Mouse (Mus musculus): ENCODE results near the gene 2310011J03Rik. TPM values are rescaled to one million over a fixed set of nuclear protein-coding genes. Genes with fewer than 3 reads are reported as not detected.

2310011J03Rik gene
- 45.1 and 46.7 TPM in 2 replicates for polyA plus RNA-seq (2012; rRNA removed)
- 45.1 and 46.1 TPM in 2 replicates for polyA plus RNA-seq (2014; fragmentation: Nextera tagmentation; extraction: Ambion mirVana)

GRCm38 (mm10) chr10:80320340-80320760 is at the start of gene 2310011J03Rik:
Gene 2310011J03Rik, minus strand, starts transcription at chr10:80320537.
- peak within 1 kb of the TSS; percentile 78 for H3K4me3 ChIP-seq (replicated peaks; ENCODE audit: low read length)
- ATAC-seq (ENCODE audit: low FRiP score, low read depth) (peak; percentile 79), DNase-seq (ENCODE audit: low spot score) (peak; percentile 92)
- peak within 1 kb of the TSS; percentile 71 for H3K9ac ChIP-seq (ENCODE audit: low read depth, low read length, severe bottlenecking)
- peak within 1 kb of the TSS; percentile 64 for H3K4me2 ChIP-seq (replicated peaks; ENCODE audit: low read depth, low read length, severe bottlenecking)
- peaks cover 10% of the 10 kb centered on the region; the same call in 1 of the 2 replicates for H3K4me1 ChIP-seq (ENCODE audit: control insufficient read depth, insufficient read depth, low read length)
- no peak; the same call in 1 of the 2 replicates for TF ChIP-seq POLR2A (IDR thresholded peaks at IDR 0.05; ENCODE audit: borderline replicate concordance, extremely low read depth, insufficient read depth, insufficient read length)
- WGBS = under 1% methylated on average over 34 of the region's 34 CpGs
- H3K36me3 ChIP-seq (ENCODE audit: control insufficient read depth, insufficient read depth, low read length) = peaks cover 17% of the 10 kb centered on the region; the same call in 1 of the 2 replicates
- H3K27me3 ChIP-seq (ENCODE audit: control insufficient read depth, insufficient read depth, low read length) = peaks cover 17% of the 10 kb centered on the region
- no peaks in the 10 kb centered on the region for H3K9me3 ChIP-seq (ENCODE audit: control insufficient read depth, low read length)
- H3K27ac ChIP-seq (replicated peaks; ENCODE audit: low read depth, low read length) = peak within 1 kb of the TSS; percentile 58

- ATAC-seq (ENCODE audit: low FRiP score, low read depth) (no peak), DNase-seq (ENCODE audit: low spot score) (no peak)
- Histone ChIP-seq H3K4me1 (ENCODE audit: control insufficient read depth, insufficient read depth, low read length) (peaks cover 7% of the 10 kb centered on the region), H3K4me3 (replicated peaks; ENCODE audit: low read length) (no peak overlapping the region), H3K36me3 (ENCODE audit: control insufficient read depth, insufficient read depth, low read length) (no peaks in the 10 kb centered on the region), H3K9ac (ENCODE audit: low read depth, low read length, severe bottlenecking) (no peak overlapping the region), H3K27ac (replicated peaks; ENCODE audit: low read depth, low read length) (no peak overlapping the region), H3K27me3 (ENCODE audit: control insufficient read depth, insufficient read depth, low read length) (no peaks in the 10 kb centered on the region), H3K9me3 (ENCODE audit: control insufficient read depth, low read length) (no peaks in the 10 kb centered on the region), H3K4me2 (replicated peaks; ENCODE audit: low read depth, low read length, severe bottlenecking) (no peak overlapping the region)
- no peak for TF ChIP-seq POLR2A (IDR thresholded peaks at IDR 0.05; ENCODE audit: borderline replicate concordance, extremely low read depth, insufficient read depth, insufficient read length)
- 89% methylated on average over 6 of the region's 6 CpGs for WGBS
Observed at GRCm38 (mm10) chr10:80368392-80368791, 48.1 kb upstream of the 2310011J03Rik start.

DNA sequence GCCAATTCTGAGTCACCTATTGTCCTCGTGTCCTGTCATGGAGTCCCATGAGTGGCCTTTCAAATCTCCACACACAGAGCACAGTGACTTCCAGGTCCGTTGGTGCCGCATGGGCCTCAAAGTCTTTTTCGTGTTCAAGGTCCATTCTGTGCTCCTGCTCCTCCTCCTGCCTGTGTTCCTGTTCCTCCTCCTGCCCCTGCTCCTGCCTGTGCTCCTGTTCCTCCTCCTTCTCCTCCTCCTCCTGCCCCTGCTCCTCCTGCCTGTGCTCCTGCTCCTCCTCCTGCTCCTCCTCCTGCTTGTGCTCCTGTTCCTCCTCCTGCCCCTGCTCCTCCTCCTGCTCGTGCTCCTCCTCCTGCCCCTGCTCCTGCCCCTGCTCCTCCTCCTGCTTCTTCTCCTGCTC is 47.6 kb upstream of the 2310011J03Rik start:
- no peak overlapping the region for H3K9ac ChIP-seq (ENCODE audit: low read depth, low read length, severe bottlenecking)
- no peak overlapping the region for H3K4me2 ChIP-seq (replicated peaks; ENCODE audit: low read depth, low read length, severe bottlenecking)
- DNase-seq (ENCODE audit: low spot score) (no peak), ATAC-seq (ENCODE audit: low FRiP score, low read depth) (no peak)
- H3K36me3 ChIP-seq (ENCODE audit: control insufficient read depth, insufficient read depth, low read length) = no peaks in the 10 kb centered on the region
- H3K27me3 ChIP-seq (ENCODE audit: control insufficient read depth, insufficient read depth, low read length) = no peaks in the 10 kb centered on the region
- TF ChIP-seq POLR2A (IDR thresholded peaks at IDR 0.05; ENCODE audit: borderline replicate concordance, extremely low read depth, insufficient read depth, insufficient read length) = no peak
- no peak overlapping the region for H3K27ac ChIP-seq (replicated peaks; ENCODE audit: low read depth, low read length)
- H3K4me3 ChIP-seq (replicated peaks; ENCODE audit: low read length) = no peak overlapping the region
- no peaks in the 10 kb centered on the region for H3K9me3 ChIP-seq (ENCODE audit: control insufficient read depth, low read length)
- WGBS = 47% methylated on average over 5 of the region's 5 CpGs
- peaks cover 7% of the 10 kb centered on the region for H3K4me1 ChIP-seq (ENCODE audit: control insufficient read depth, insufficient read depth, low read length)

DNA sequence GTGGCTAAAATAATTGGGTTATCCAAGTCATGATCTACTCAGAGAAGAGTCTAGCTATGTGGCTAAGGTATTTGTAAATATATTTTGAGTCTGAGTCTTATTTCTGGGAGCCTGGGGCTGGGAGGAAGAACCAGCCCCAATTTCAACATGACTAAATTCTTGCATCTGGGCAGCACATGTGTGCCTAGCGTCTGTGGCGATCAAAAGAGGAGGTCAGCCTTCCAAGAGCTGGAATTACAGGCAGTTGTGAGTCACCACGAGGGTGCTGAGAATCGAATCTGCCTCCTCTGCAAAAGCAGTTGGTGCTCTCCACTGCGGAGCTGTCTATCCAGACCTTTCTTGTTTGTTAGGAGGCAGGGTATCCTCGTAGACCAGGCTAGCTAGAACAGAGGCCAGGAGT is 45.4 kb upstream of the 2310011J03Rik start:
- no peak for TF ChIP-seq POLR2A (IDR thresholded peaks at IDR 0.05; ENCODE audit: borderline replicate concordance, extremely low read depth, insufficient read depth, insufficient read length)
- Histone ChIP-seq H3K4me3 (replicated peaks; ENCODE audit: low read length) (no peak overlapping the region), H3K4me1 (ENCODE audit: control insufficient read depth, insufficient read depth, low read length) (no peaks in the 10 kb centered on the region), H3K36me3 (ENCODE audit: control insufficient read depth, insufficient read depth, low read length) (no peaks in the 10 kb centered on the region), H3K4me2 (replicated peaks; ENCODE audit: low read depth, low read length, severe bottlenecking) (no peak overlapping the region), H3K9ac (ENCODE audit: low read depth, low read length, severe bottlenecking) (no peak overlapping the region), H3K27me3 (ENCODE audit: control insufficient read depth, insufficient read depth, low read length) (no peaks in the 10 kb centered on the region), H3K27ac (replicated peaks; ENCODE audit: low read depth, low read length) (no peak overlapping the region), H3K9me3 (ENCODE audit: control insufficient read depth, low read length) (no peaks in the 10 kb centered on the region)
- WGBS = 43% methylated on average over 6 of the region's 6 CpGs
- no peak for DNase-seq (ENCODE audit: low spot score)
- ATAC-seq (ENCODE audit: low FRiP score, low read depth) = no peak

- Histone ChIP-seq H3K4me2 (replicated peaks; ENCODE audit: low read depth, low read length, severe bottlenecking) (no peak overlapping the region), H3K36me3 (ENCODE audit: control insufficient read depth, insufficient read depth, low read length) (no peaks in the 10 kb centered on the region), H3K9me3 (ENCODE audit: control insufficient read depth, low read length) (no peaks in the 10 kb centered on the region), H3K4me3 (replicated peaks; ENCODE audit: low read length) (no peak overlapping the region), H3K4me1 (ENCODE audit: control insufficient read depth, insufficient read depth, low read length) (no peaks in the 10 kb centered on the region), H3K9ac (ENCODE audit: low read depth, low read length, severe bottlenecking) (no peak overlapping the region), H3K27ac (replicated peaks; ENCODE audit: low read depth, low read length) (no peak overlapping the region), H3K27me3 (ENCODE audit: control insufficient read depth, insufficient read depth, low read length) (0 out of 2 replicates have a peak, but pooled peaks cover under 1% of the 10 kb centered on the region)
- ATAC-seq (ENCODE audit: low FRiP score, low read depth) (no peak), DNase-seq (ENCODE audit: low spot score) (no peak)
- TF ChIP-seq POLR2A (IDR thresholded peaks at IDR 0.05; ENCODE audit: borderline replicate concordance, extremely low read depth, insufficient read depth, insufficient read length) = no peak
- 42% methylated on average over 6 of the region's 6 CpGs for WGBS
Observed at GRCm38 (mm10) chr10:80363734-80364133, 43.4 kb upstream of the 2310011J03Rik start.

Measured in limb, embryonic 14.5 days (tissue).